Mouse (Mus musculus) forebrain, embryonic 11.5 days (tissue): ENCODE measurements around the gene Cend1. TPM values are rescaled to one million over a fixed set of nuclear protein-coding genes. Genes with fewer than 3 reads are reported as not detected.
A peak's percentile ranks its signal among the peaks of the same experiment; 100 is the strongest.

Experiments used
- ATAC-seq: fragments of 200-750 bp; cut with Nextera tagmentation; replicated peaks from 2 replicates; pipeline ENCODE4 v1.8.0; 2017; ENCODE audit warnings: moderate TSS enrichment; ENCODE audit not compliant: low FRiP score
- DNase-seq: peaks from one replicate; pipeline ENCODE4 v3.0.0-alpha.2; 2017; ENCODE audit warnings: low spot score
- H3K27ac ChIP-seq: fragments of 300-500 bp; sonication (generic); 2 replicates; pipeline ENCODE4 v1.5.1; 2014; ENCODE audit warnings: low read depth, low read length
- H3K27me3 ChIP-seq: fragments of 300-500 bp; sonication (generic); 2 replicates; pipeline ENCODE4 v1.6.1; 2014; ENCODE audit warnings: mild to moderate bottlenecking, low read length, mixed read lengths; ENCODE audit not compliant: control insufficient read depth, insufficient read depth
- H3K36me3 ChIP-seq: fragments of 300-500 bp; sonication (generic); 2 replicates; pipeline ENCODE4 v1.6.1; 2014; ENCODE audit warnings: mild to moderate bottlenecking, low read length, moderate library complexity, mixed read lengths; ENCODE audit not compliant: control insufficient read depth, insufficient read depth
- H3K4me1 ChIP-seq: fragments of 300-500 bp; sonication (generic); replicated peaks from 2 replicates; pipeline ENCODE4 v1.6.1; 2014; ENCODE audit warnings: low read length, mixed read lengths; ENCODE audit not compliant: control insufficient read depth, insufficient read depth
- H3K4me2 ChIP-seq: fragments of 300-500 bp; sonication (generic); 2 replicates; pipeline ENCODE4 v1.6.1; 2014; ENCODE audit warnings: low read depth, mild to moderate bottlenecking, low read length, moderate library complexity, mixed read lengths; ENCODE audit not compliant: severe bottlenecking
- H3K4me3 ChIP-seq: fragments of 300-500 bp; sonication (generic); 2 replicates; pipeline ENCODE4 v1.5.1; 2014; ENCODE audit warnings: low read depth, low read length
- H3K9ac ChIP-seq: fragments of 300-500 bp; sonication (generic); 2 replicates; pipeline ENCODE4 v1.6.1; 2014; ENCODE audit warnings: low read length
- H3K9me3 ChIP-seq: fragments of 300-500 bp; sonication (generic); 2 replicates; pipeline ENCODE4 v1.6.1; 2016; ENCODE audit warnings: low read length, mixed read lengths; ENCODE audit not compliant: control insufficient read depth
- WGBS: fragments of 180-500 bp; shearing (Covaris S2); extraction: QIAGEN DNeasy Blood & Tissue Kit; methylation state at CpG from one replicate; pipeline ENCODE4 v1.1.7; 2014; 5-methylcytosine and 5-hydroxymethylcytosine counted together
- polyA plus RNA-seq: library from polyadenylated mRNA; unstranded; fragments of >200 nt; fragmentation: Nextera tagmentation; extraction: Ambion mirVana; gene quantifications from 2 replicates; pipeline ENCODE4 v1.2.1, GENCODE M21; 2014

The Cend1 gene
- polyA plus RNA-seq, 1 experiment from 2014 or later: 4.1 TPM

GRCm38 (mm10) chr7:141391625-141392551, 37.4 kb downstream of the Cend1 start, which contains the start of gene Taldo1:
TSS of gene Taldo1 (plus strand) at chr7:141392199.
- no peaks in the 10 kb centered on the region for H3K27me3 ChIP-seq
- peak; percentile 98 for DNase-seq
- peak within 1 kb of the TSS; percentile 51 for H3K27ac ChIP-seq
- H3K4me1 ChIP-seq: peaks cover 5% of the 10 kb centered on the region; the same call in 1 of the 2 replicates
- H3K9ac ChIP-seq: peak within 1 kb of the TSS; percentile 74
- peak within 1 kb of the TSS; percentile 95 for H3K4me2 ChIP-seq
- peak; percentile 93 for ATAC-seq
- no peaks in the 10 kb centered on the region for H3K36me3 ChIP-seq
- under 1% methylated on average over 57 of the region's 57 CpGs for WGBS
- peak within 1 kb of the TSS; percentile 59 for H3K4me3 ChIP-seq
- no peaks in the 10 kb centered on the region for H3K9me3 ChIP-seq

GRCm38 (mm10) chr7:141390326-141391259, 38.7 kb downstream of the Cend1 start:
- Histone ChIP-seq H3K9me3 (no peaks in the 10 kb centered on the region), H3K4me1 (peaks cover 5% of the 10 kb centered on the region; the same call in 1 of the 2 replicates), H3K27me3 (no peaks in the 10 kb centered on the region), H3K9ac (no peak overlapping the region), H3K4me2 (no peak overlapping the region), H3K4me3 (no peak overlapping the region), H3K27ac (no peak overlapping the region), H3K36me3 (no peaks in the 10 kb centered on the region)
- DNase-seq: no peak
- no peak for ATAC-seq
- 61% methylated on average over 9 of the region's 9 CpGs for WGBS

GRCm38 (mm10) chr7:141388487-141389109, 40.7 kb downstream of the Cend1 start:
- 66% methylated on average over 3 of the region's 3 CpGs for WGBS
- ATAC-seq (no peak), DNase-seq (no peak)
- Histone ChIP-seq H3K9me3 (no peaks in the 10 kb centered on the region), H3K9ac (no peak overlapping the region), H3K4me2 (no peak overlapping the region), H3K36me3 (no peaks in the 10 kb centered on the region), H3K27ac (no peak overlapping the region), H3K27me3 (no peaks in the 10 kb centered on the region), H3K4me1 (peaks cover 5% of the 10 kb centered on the region; the same call in 1 of the 2 replicates), H3K4me3 (no peak overlapping the region)

GRCm38 (mm10) chr7:141387807-141388486, 41.3 kb downstream of the Cend1 start:
- no peaks in the 10 kb centered on the region for H3K36me3 ChIP-seq
- no peak for DNase-seq
- H3K4me1 ChIP-seq: peaks cover 5% of the 10 kb centered on the region; the same call in 1 of the 2 replicates
- H3K9me3 ChIP-seq: no peaks in the 10 kb centered on the region
- H3K4me2 ChIP-seq: no peak overlapping the region
- no peak overlapping the region for H3K27ac ChIP-seq
- H3K9ac ChIP-seq: no peak overlapping the region
- WGBS: 59% methylated on average over 2 of the region's 2 CpGs
- ATAC-seq: no peak
- H3K27me3 ChIP-seq: no peaks in the 10 kb centered on the region
- H3K4me3 ChIP-seq: no peak overlapping the region

GRCm38 (mm10) chr7:141381068-141381835, 48.0 kb downstream of the Cend1 start:
- Histone ChIP-seq H3K4me3 (no peak overlapping the region), H3K4me1 (no peaks in the 10 kb centered on the region), H3K4me2 (no peak overlapping the region), H3K9me3 (no peaks in the 10 kb centered on the region), H3K27ac (no peak overlapping the region), H3K36me3 (no peaks in the 10 kb centered on the region), H3K9ac (no peak overlapping the region), H3K27me3 (no peaks in the 10 kb centered on the region)
- WGBS: 76% methylated on average over 4 of the region's 4 CpGs
- ATAC-seq: no peak
- DNase-seq: no peak

- Histone ChIP-seq H3K9me3 (no peaks in the 10 kb centered on the region), H3K4me2 (no peak overlapping the region), H3K27ac (no peak overlapping the region), H3K27me3 (no peaks in the 10 kb centered on the region), H3K4me1 (no peaks in the 10 kb centered on the region), H3K9ac (no peak overlapping the region), H3K4me3 (no peak overlapping the region), H3K36me3 (no peaks in the 10 kb centered on the region)
- WGBS: 74% methylated on average over 4 of the region's 4 CpGs
- ATAC-seq (no peak), DNase-seq (no peak)
Observed at GRCm38 (mm10) chr7:141379584-141379983, 49.7 kb downstream of the Cend1 start.
